Mouse (Mus musculus) ES-E14 (cell line): ENCODE results near the gene S100a10.

Experiments
- HCFC1 ChIP-seq: IDR thresholded peaks from 2 replicates; pipeline ENCODE4 v1.6.1; 2012; ENCODE audit warnings: low read length, inconsistent platforms, borderline replicate concordance; ENCODE audit not compliant: insufficient read depth
- MAFK ChIP-seq: IDR thresholded peaks from 2 replicates; pipeline ENCODE4 v1.6.1; 2014; ENCODE audit warnings: mild to moderate bottlenecking, low read depth, low read length, inconsistent platforms; ENCODE audit not compliant: insufficient read depth
- ZC3H11A ChIP-seq: IDR thresholded peaks from 2 replicates; pipeline ENCODE4 v1.6.1; 2012; ENCODE audit warnings: low read depth, mild to moderate bottlenecking, inconsistent platforms, low read length, borderline replicate concordance

DNA sequence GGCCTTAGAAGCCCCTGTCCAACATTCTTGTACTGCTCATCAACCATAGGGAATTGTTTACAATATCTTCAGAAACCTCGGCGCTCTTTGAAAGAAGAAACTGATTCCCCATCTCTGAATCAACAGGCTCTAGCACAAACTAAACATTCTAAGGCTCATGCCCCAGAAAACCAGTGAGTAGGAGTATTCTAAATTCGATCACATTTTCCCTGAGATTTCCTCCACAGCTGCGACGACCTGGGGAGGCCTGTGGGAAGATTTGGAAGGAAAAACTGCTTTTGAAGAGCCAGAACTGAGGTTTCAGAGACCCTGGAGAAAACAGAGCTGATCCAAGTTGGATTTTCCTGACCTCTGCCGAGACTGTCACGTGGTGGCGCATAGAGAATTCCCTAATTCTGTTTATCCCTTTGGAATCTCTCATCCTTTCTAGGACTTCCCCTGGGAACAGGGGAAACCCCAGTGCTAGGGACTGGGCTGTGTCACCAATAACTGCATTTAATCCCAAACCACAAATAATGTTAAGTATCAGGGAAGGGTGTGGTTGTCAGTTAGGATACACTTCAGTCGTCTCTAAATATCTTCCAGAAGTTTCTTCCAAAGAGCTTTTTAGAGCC is 1.0 kb upstream of the S100a10 start:
- TF ChIP-seq HCFC1 (no peak), MAFK (no peak), ZC3H11A (no peak)
